Mouse (Mus musculus): Measurements from ENCODE around the gene Tbx5. TPM values are rescaled to one million over a fixed set of nuclear protein-coding genes. Genes with fewer than 3 reads are reported as not detected.

The Tbx5 gene
- total and polyA plus RNA-seq, 3 experiments: 22.6 to 36.9 (median 26.5) TPM

DNA sequence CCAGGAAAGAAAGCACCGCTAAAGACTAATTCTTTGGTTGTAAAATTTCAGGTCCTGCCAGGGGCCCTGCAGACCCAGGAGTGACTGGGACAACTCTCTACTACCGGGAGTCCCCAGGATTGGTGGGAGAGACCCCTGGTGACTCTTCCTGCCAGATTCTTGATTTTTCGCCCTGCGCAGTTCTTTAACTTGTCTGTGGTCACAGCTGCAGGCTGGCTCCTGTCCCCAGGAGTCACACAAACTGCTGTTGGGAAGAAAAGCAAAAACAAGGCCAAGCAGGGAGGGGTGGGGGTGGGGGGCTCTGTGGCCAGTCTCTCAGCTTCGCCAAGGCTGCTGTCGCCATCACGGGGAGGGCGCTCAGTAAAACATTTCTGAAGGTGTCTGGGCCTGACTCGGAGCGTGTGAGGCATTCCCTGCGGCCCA is 32.2 kb upstream of the Tbx5 start:
- Histone ChIP-seq H3K27ac (no peak overlapping the region), H3K9ac (ENCODE audit: low read depth, low read length) (no peak overlapping the region), H3K36me3 (ENCODE audit: control insufficient read depth, insufficient read depth, low read length) (no peaks in the 10 kb centered on the region), H3K4me1 (ENCODE audit: control insufficient read depth, insufficient read depth, low read length) (no peaks in the 10 kb centered on the region), H3K27me3 (ENCODE audit: control insufficient read depth, insufficient read depth, low read length) (peaks cover 25% of the 10 kb centered on the region), H3K4me3 (no peak overlapping the region), H3K79me2 (replicated peaks; ENCODE audit: control insufficient read depth, insufficient read depth, low read length) (no peaks in the 10 kb centered on the region)
- WGBS: 36% methylated on average over 11 of the region's 11 CpGs
- DNase-seq: no peak
- intact Hi-C loops (cut with DNase I): no loop called here
- TF ChIP-seq CTCF (IDR thresholded peaks at IDR 0.05) (no peak), POLR2A (IDR thresholded peaks at IDR 0.05; ENCODE audit: insufficient read depth, low read depth, low read length) (no peak), EP300 (IDR thresholded peaks at IDR 0.05; ENCODE audit: insufficient read depth, low read depth, low read length) (no peak)

DNA sequence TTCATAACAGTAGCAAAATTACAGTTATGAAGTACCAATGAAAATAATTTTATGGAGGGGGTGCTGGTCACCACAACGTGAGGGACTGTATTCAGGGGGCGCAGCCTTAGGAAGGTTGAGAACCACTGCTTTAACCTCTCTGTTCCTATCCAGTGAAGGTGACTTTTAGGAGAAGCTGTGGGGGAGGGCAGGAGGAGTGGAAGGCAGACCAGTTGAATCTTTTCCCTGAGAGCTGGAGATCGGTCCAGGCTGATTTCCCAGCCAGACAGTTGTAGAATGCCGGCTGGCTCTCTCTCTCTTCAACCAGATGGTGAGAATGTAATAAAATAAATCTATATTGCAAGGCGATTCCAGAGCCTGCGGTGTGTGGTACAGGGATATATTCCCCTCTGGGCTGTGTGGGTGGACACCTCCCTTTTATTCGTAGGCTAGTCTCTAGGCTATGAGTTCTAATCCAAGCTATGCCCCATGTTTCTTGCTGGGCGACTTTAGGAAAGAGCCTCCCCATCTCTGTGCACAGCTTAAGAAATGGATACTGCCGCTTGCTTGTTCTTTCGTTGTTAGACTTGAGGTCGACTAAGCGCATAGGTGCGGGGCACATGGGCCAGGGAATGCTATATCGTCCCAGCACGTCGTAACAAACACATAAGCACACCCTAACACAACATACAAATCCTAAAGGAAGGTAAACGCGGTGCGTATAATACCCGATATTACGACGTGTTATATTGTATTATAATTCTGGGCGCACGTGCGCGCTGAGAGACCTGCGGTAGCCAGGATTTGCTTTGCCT is 29.7 kb upstream of the Tbx5 start:
- peaks cover 11% of the 10 kb centered on the region for H3K27me3 ChIP-seq (ENCODE audit: control insufficient read depth, insufficient read depth, low read length)
- intact Hi-C loops (cut with DNase I): no loop called here
- no peak for DNase-seq
- H3K9ac ChIP-seq (ENCODE audit: low read depth, low read length): no peak overlapping the region
- TF ChIP-seq EP300 (IDR thresholded peaks at IDR 0.05; ENCODE audit: insufficient read depth, low read depth, low read length) (no peak), CTCF (IDR thresholded peaks at IDR 0.05) (no peak), POLR2A (IDR thresholded peaks at IDR 0.05; ENCODE audit: insufficient read depth, low read depth, low read length) (no peak)
- no peak overlapping the region; the same call in 1 of the 2 replicates for H3K27ac ChIP-seq
- no peaks in the 10 kb centered on the region for H3K4me1 ChIP-seq (ENCODE audit: control insufficient read depth, insufficient read depth, low read length)
- no peaks in the 10 kb centered on the region for H3K79me2 ChIP-seq (replicated peaks; ENCODE audit: control insufficient read depth, insufficient read depth, low read length)
- 14% methylated on average over 27 of the region's 27 CpGs for WGBS
- no peaks in the 10 kb centered on the region for H3K36me3 ChIP-seq (ENCODE audit: control insufficient read depth, insufficient read depth, low read length)
- no peak overlapping the region for H3K4me3 ChIP-seq

DNA sequence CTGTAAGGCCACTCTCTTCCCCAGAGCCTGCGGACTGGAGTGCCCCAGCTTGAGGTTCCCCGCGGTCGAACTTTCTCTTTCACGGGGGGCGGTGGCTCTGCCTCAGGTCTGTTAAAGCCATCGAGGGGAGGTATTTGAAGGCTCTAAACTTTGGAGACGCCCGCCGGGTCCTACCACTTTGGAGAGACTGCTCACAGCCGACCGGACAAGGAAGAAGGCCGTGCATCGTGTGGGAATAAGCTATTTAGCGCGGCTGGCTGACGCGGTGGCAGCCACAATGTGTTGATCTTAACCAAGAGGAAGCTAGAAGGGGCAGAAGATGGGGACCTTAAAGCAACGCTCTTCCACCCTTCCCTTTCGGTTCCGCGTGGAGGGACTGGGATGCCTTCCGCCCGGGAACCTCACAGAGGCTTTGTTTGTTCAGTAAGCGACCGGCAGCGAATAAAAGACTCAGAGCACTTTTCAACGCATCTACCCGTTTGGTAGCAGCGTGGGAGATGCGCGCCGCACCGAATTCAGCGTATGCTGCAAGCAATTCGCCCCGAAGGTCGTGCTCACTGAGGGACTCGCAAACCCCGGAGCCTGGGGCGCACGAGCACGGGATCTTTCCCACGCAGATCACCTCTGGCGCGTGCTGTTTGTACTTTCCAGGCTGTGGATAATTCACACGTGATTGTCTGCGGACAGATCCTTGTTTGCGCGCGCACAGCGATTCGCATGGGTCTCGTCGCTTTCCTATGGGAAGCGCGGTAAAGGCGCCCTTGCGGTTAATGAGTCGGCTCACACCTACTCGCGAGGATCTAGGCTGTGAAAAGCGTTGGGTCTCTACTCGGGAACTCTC is 28.8 kb upstream of the Tbx5 start:
- peak overlapping the region; percentile 18; the same call in 1 of the 2 replicates for H3K4me3 ChIP-seq
- intact Hi-C loops (cut with DNase I): no loop called here

DNA sequence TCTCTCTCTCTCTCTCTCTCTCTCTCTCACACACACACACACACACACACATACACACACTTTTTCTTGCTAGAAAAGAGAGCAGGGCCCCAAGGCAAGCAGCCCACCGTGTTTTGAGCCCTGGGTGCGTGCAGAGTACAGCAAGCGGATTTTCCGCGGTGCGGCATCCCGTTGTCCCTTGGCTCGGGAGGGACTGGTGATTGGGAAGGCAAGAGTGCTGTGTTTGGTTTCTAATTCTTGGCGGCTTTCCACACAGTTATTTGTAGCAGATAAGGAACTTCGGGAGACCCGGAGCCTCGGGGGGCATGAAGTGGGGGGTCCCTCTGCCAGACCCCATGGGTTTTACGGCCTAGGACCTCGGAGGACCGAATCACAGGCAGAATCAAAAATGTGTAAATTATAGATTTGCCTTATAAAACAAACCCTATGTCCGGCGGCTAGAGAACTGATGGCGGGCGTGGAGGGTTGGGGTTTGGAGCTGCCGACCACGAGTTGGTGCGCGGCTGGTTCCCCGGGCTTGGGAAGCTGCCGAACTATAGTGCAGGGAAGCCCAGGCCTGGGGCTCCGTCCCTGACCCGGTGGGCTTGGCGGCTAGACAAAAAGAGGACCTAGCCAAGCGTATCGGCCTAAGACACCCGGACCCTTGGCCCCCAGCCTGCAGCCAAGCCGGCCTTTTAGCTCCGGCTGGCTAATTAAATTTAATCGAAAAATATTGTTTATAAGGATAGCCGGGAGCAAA is 28.0 kb upstream of the Tbx5 start:
- intact Hi-C loops (cut with DNase I): no loop called here
- no peak overlapping the region for H3K9ac ChIP-seq (ENCODE audit: low read depth, low read length)
- peaks cover 11% of the 10 kb centered on the region for H3K27me3 ChIP-seq (ENCODE audit: control insufficient read depth, insufficient read depth, low read length)
- H3K4me3 ChIP-seq: no peak overlapping the region
- H3K36me3 ChIP-seq (ENCODE audit: control insufficient read depth, insufficient read depth, low read length): no peaks in the 10 kb centered on the region
- TF ChIP-seq EP300 (IDR thresholded peaks at IDR 0.05; ENCODE audit: insufficient read depth, low read depth, low read length) (no peak), POLR2A (IDR thresholded peaks at IDR 0.05; ENCODE audit: insufficient read depth, low read depth, low read length) (no peak), CTCF (IDR thresholded peaks at IDR 0.05) (no peak)
- no peaks in the 10 kb centered on the region for H3K4me1 ChIP-seq (ENCODE audit: control insufficient read depth, insufficient read depth, low read length)
- no peak for DNase-seq
- WGBS: 4% methylated on average over 35 of the region's 35 CpGs
- peak overlapping the region; percentile 7; the same call in 1 of the 2 replicates for H3K27ac ChIP-seq
- no peaks in the 10 kb centered on the region for H3K79me2 ChIP-seq (replicated peaks; ENCODE audit: control insufficient read depth, insufficient read depth, low read length)

More for the DNA sequence above, 28.8 kb upstream of the Tbx5 start:
- no peak overlapping the region; the same call in 1 of the 2 replicates for H3K27ac ChIP-seq
- no peaks in the 10 kb centered on the region for H3K4me1 ChIP-seq (ENCODE audit: control insufficient read depth, insufficient read depth, low read length)
- WGBS: 2% methylated on average over 64 of the region's 64 CpGs
- no peak for TF ChIP-seq POLR2A (IDR thresholded peaks at IDR 0.05; ENCODE audit: insufficient read depth, low read depth, low read length)
- no peak for TF ChIP-seq CTCF (IDR thresholded peaks at IDR 0.05)
- TF ChIP-seq EP300 (IDR thresholded peaks at IDR 0.05; ENCODE audit: insufficient read depth, low read depth, low read length): no peak
- H3K9ac ChIP-seq (ENCODE audit: low read depth, low read length): no peak overlapping the region
- no peaks in the 10 kb centered on the region for H3K36me3 ChIP-seq (ENCODE audit: control insufficient read depth, insufficient read depth, low read length)
- H3K79me2 ChIP-seq (replicated peaks; ENCODE audit: control insufficient read depth, insufficient read depth, low read length): no peaks in the 10 kb centered on the region
- H3K27me3 ChIP-seq (ENCODE audit: control insufficient read depth, insufficient read depth, low read length): peaks cover 11% of the 10 kb centered on the region
- DNase-seq: peak in 1 of 2 experiments; percentile 25

DNA sequence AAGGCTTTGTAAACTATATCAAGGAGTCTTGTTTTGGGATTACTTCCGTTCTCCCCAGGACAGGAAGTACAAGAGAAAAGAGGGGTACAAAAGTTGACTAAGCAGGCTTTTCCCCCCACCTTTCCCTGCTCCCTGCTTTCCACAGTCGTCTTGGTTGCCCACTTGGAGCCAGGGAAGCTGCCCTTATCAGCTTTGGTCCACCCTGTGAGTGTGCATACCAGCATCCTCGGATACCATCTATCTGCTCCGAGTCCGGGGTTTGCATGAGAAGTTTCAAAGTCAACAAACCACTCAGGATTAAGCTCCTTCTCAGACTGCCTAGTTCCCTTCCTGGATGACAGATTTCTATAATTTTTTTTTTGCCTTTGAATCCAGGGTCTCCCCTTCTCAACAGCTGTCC is 26.8 kb upstream of the Tbx5 start:
- H3K36me3 ChIP-seq (ENCODE audit: control insufficient read depth, insufficient read depth, low read length): no peaks in the 10 kb centered on the region
- H3K4me3 ChIP-seq: no peak overlapping the region
- 23% methylated on average over 5 of the region's 5 CpGs for WGBS
- no peaks in the 10 kb centered on the region for H3K4me1 ChIP-seq (ENCODE audit: control insufficient read depth, insufficient read depth, low read length)
- H3K79me2 ChIP-seq (replicated peaks; ENCODE audit: control insufficient read depth, insufficient read depth, low read length): no peaks in the 10 kb centered on the region
- H3K27ac ChIP-seq: no peak overlapping the region
- no peak for TF ChIP-seq POLR2A (IDR thresholded peaks at IDR 0.05; ENCODE audit: insufficient read depth, low read depth, low read length)
- no peak for TF ChIP-seq CTCF (IDR thresholded peaks at IDR 0.05)
- no peak for TF ChIP-seq EP300 (IDR thresholded peaks at IDR 0.05; ENCODE audit: insufficient read depth, low read depth, low read length)
- peaks cover 11% of the 10 kb centered on the region for H3K27me3 ChIP-seq (ENCODE audit: control insufficient read depth, insufficient read depth, low read length)
- no peak overlapping the region for H3K9ac ChIP-seq (ENCODE audit: low read depth, low read length)
- intact Hi-C loops (cut with DNase I): no loop called here
- no peak for DNase-seq

All from heart, adult 2 months (tissue).